Mouse (Mus musculus) kidney, adult 9 months (tissue): ENCODE measurements around the gene Dcun1d2.
"Not testable (repeated sequence)": the region's sequence is repeated elsewhere in the genome, so short reads cannot be mapped to it uniquely, and the experiment has no call there.

ENCODE experiments used
- DNase-seq: peaks from one replicate; pipeline ENCODE4 v3.0.0; 2022

Dcun1d2 gene

GRCm38 (mm10) chr8:13287692-13288623 is at the start of gene Dcun1d2, which contains the start of gene Tmco3:
Gene Dcun1d2, minus strand, starts transcription at chr8:13288131.
Gene Tmco3, plus strand, starts transcription at chr8:13288190.
- peak; percentile 95 for DNase-seq

- DNase-seq: no peak
Measured at GRCm38 (mm10) chr8:13337678-13338077, 49.7 kb upstream of the Dcun1d2 start.

- not testable (repeated sequence) for DNase-seq
Measured at GRCm38 (mm10) chr8:13337245-13337644, 49.3 kb upstream of the Dcun1d2 start.

GRCm38 (mm10) chr8:13334671-13335070 is 46.7 kb upstream of the Dcun1d2 start:
- no peak for DNase-seq

DNA sequence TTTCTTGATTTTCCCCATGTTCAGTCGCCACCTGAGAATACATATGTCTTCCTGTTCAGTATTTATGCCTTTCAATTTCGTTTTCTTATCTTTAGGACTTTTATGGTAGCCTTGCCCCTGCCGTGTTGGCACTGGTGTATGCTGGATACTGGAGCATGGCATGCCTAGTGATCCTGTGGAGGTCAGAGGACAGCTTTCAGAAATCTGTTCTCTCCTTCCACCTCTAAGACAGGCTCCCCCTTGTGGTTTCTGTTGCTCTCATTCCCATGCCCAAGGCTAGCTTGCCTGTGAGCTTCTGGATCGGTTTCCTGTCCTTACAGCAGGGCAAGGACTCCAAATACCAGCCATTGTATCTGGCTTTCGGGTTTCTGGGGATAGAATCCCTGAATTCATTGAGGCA is 38.7 kb upstream of the Dcun1d2 start:
- DNase-seq: peak; percentile 73

- no peak for DNase-seq
Measured at GRCm38 (mm10) chr8:13316671-13317070, 28.7 kb upstream of the Dcun1d2 start.

GRCm38 (mm10) chr8:13314922-13315321 is 27.0 kb upstream of the Dcun1d2 start:
- no peak for DNase-seq

- no peak for DNase-seq
Measured at GRCm38 (mm10) chr8:13306916-13307315, 19.0 kb upstream of the Dcun1d2 start.

DNA sequence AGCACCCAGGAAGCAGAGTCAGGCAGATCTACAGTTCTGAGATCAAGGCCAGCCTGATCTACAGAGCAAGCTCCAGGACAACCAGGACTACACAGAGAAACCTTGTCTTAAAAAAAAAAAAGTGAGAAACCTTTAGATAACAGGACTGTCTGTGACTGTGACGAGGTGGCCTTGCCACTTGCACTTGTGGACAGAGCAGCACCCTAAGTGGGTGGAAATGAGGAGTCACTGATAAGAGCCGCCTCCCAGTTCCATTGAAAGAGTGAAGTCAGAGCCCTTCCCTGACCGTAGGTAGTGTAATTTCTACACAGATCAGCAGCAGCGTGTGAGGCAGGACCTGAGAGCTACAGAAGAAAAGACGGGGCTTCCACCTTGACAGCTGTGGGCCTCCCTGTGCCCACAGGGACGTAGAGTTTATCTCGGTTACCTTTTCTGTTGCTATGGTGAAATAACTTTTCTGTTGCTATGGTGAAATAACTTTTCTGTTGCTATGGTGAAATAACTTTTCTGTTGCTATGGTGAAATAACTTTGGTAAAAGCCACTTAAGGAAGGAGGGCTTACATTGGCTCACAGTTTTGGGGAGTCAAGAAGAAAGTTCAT is 18.5 kb upstream of the Dcun1d2 start:
- no peak for DNase-seq

- DNase-seq: no peak
Measured at GRCm38 (mm10) chr8:13305884-13306283, 18.0 kb upstream of the Dcun1d2 start.

GRCm38 (mm10) chr8:13305459-13305858 is 17.5 kb upstream of the Dcun1d2 start:
- no peak for DNase-seq

DNA sequence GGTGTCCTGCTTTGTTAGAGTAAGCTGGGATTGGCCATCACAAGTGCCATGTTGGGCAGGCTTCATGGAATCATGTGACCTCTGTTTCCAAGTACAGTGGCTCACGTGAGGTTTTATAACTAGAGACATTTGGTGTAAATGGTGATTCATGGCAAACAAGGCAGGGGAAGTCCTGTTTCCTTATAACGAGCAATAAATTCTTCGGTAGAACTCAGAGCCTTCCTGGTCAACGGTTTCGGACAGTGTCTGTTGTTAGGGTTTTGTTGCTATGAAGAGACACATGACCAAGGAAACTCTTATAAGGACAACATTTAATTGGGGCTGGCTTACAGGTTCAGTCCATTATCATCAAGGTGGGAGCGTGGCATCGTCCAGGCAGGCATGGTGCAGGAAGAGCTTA is 13.1 kb upstream of the Dcun1d2 start:
- DNase-seq: no peak

DNA sequence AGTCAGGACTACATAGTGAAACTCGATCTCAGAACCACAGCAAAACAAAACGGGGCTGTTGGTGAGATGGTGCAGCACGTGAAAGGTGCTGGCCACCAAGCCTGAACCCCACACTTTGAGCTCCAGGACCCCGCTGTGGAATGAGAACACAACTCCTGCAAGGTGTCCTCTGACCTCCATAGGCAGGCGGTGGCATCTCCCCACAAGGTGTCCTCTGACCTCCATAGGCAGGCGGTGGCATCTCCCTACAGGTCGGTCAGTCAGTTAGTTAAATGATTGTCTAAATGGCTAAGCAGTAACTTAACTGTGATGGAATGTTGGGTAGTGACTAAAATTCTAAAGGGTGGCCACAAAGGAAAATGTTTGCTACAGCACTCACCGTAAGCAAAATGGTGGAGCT is 11.6 kb upstream of the Dcun1d2 start:
- DNase-seq: peak; percentile 62

DNA sequence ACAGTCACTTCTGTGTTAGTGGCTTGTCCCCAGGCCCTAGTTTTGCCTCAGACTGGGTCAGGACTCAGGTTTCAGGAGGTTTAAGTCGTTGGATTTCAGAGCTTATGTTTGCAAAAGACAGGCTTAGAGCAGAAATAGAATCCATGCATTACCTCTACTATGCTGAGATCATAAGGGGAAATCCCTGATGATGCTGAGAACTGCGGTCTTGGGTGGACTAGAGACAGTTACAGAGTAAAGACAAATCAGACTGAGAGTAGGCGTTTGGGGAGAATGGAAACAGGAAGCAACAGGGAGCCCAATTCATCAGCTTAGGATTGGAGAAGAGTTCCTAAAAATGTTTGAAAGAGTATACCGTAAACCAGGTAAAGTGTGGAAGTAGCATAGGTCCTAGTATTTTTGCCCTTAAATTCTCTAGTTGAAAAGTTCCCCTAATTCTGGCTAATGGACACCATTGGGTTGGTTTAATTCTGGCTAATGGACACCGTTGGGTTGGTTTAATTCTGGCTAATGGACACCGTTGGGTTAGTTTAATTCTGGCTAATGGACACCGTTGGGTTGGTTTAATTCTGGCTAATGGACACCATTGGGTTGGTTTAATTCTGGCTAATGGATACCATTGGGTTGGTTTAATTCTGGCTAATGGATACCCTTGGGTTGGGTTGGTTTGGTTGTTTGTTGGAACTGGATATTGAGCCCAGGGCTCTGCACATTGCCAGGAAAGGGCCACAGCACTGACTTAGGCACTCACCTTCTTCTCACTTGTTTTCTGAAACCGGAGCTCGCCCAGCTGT is 5.9 kb upstream of the Dcun1d2 start:
- peak; percentile 82 for DNase-seq

GRCm38 (mm10) chr8:13292364-13292763 is 4.4 kb upstream of the Dcun1d2 start:
- peak; percentile 89 for DNase-seq

DNA sequence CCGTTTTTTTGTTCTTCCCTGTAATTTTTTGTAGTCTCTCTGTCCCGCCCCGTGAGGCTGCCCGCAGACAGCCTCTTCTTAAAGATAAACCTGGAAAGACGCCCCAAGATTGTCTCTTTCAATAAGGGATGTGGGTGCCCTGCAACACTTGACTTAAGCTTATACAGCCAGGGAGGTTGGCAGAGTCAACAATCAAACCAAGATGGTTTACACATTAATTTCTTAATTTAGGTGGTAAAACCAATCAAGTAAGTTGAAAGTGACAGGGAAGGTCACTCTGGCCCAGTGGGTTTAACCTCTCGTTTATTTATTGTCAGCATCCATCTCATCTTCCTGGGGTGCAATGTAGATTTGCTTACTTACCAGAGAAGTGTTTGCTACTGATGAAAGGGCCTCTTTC is 715 bp upstream of the Dcun1d2 start:
- peak; percentile 78 for DNase-seq

DNA sequence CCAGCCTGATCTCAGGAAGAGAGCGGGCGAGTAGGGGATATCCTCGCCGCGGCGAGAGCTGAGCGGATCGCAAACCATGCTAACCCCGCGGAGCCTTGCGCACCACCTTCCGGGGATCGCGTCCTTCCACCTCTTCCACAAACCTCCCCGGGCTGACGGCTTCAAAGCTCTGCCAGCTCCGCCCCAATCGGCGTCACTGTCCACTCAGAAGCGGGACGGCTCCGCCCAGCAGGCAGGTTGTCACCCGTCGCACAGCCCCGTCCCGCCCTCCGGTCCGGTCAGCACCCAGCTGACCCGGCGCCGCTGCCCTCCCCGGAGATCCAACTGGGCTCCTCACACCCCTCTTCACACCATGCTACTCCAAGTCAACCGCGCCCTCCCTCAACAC is 633 bp downstream of the Dcun1d2 start:
- DNase-seq: peak; percentile 94

DNA sequence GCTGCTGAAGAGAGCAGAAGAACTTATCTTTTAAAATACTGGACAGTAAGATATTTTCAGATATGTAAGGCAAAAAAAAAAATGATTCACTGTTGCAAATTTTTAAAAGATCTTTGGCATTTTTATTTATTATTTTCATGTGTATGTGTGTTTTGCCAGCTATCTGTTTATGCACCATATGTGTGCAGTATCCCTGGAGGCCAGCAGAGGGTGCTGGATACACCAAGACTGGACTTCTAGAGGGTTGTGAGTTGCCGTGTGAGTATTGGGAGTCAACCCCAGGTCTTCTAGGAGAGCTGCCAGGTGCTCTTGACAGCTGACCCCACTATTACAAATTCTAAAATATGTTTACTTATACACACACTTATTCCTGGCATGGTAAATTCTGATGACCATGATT is 4.7 kb downstream of the Dcun1d2 start:
- no peak for DNase-seq

GRCm38 (mm10) chr8:13276941-13277447 is 10.9 kb downstream of the Dcun1d2 start:
- DNase-seq: no peak

DNA sequence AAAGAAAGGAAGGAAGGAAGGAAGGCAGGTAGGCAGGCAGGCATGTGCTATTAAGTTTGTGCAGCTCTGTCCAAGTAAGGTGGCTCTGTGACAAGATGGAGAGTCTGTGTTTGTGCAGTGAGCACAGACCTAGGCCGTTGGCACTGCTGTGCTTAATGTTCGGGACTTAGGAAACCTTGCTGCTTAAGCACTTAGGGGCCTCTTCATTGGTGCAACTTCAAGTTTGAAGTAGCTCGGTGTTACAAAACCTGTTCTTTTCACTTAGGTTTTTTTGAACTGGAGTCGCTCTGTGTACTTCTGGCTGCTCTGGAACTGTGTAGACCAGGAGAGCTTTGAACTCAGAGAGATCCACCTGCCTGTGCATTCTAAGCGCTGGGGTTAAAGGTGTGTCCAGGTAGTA is 15.1 kb downstream of the Dcun1d2 start:
- DNase-seq: no peak

DNA sequence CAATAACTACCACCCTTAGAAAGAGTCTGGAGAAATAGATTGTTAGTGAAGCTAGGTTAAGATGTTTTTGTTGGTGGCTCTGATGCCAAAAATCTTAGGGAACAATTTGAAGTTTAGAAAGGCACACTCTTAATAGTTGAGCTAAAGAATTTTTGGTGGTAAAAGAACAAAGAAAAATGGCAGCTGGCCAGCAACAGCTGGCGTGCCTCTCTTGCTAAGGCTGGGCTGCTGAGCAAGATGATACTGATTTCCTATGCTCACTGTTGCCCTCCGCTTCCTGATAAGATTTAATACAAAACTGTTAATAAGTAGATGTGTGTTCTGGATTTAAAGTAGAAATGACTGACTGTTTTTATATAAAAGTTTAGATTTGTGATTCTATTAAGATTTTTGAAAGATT is 20.4 kb downstream of the Dcun1d2 start:
- DNase-seq: no peak

DNA sequence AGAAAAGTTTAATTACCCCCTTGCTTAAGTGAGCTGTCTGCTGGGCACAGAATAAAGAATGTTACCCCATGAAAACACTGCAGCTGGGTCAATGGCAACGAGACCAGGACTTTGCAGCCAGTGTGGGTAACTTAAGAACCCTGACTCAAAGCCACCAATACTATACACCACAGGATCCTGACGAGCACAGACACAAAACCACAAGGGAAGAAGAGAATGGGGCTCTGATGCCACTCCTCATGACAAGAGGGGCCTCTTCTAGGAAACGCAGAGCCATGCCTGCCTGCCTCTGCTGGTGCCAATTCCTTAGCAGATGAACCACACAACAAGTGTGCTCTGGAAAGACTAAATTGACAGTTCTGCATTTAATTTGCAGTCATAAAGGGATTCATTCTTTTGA is 24.6 kb downstream of the Dcun1d2 start:
- DNase-seq: no peak

- peak; percentile 72 for DNase-seq
Measured at GRCm38 (mm10) chr8:13254019-13254418, 33.9 kb downstream of the Dcun1d2 start, which contains the start of gene Adprhl1. Gene Adprhl1, minus strand, starts transcription at chr8:13254162.
